Mouse (Mus musculus) liver, adult 2 months (tissue): ENCODE measurements around the gene Lmtk3.

ENCODE experiments used
- CTCF ChIP-seq: fragments of 200-500 bp; IDR thresholded peaks from 2 replicates; pipeline ENCODE4 v1.5.1; 2011; ENCODE audit warnings: low read depth, low read length, control low read depth
- POLR2A ChIP-seq: fragments of 200-500 bp; IDR thresholded peaks from 2 replicates; pipeline ENCODE4 v1.6.1; 2011; ENCODE audit warnings: low read length, control low read depth; ENCODE audit not compliant: insufficient read depth; ENCODE audit errors: extremely low read depth

GRCm38 (mm10) chr7:45748110-45748509, 35.4 kb upstream of the Lmtk3 start:
- no peak for TF ChIP-seq CTCF
- TF ChIP-seq POLR2A, result no peak
